Mouse (Mus musculus) cortical plate, adult 2 months (tissue): Measurements from ENCODE around the gene Spag17.

ENCODE experiments used
- CTCF ChIP-seq: fragments of 200-500 bp; IDR thresholded peaks from 2 replicates; pipeline ENCODE4 v1.5.1; 2011; ENCODE audit warnings: mild to moderate bottlenecking, control low read depth, low read length; ENCODE audit not compliant: insufficient read depth; ENCODE audit errors: extremely low read depth
- POLR2A ChIP-seq: fragments of 200-500 bp; IDR thresholded peaks from 2 replicates; pipeline ENCODE4 v1.6.1; 2011; ENCODE audit warnings: mild to moderate bottlenecking, low read length, control low read depth; ENCODE audit not compliant: insufficient read depth; ENCODE audit errors: extremely low read depth

DNA sequence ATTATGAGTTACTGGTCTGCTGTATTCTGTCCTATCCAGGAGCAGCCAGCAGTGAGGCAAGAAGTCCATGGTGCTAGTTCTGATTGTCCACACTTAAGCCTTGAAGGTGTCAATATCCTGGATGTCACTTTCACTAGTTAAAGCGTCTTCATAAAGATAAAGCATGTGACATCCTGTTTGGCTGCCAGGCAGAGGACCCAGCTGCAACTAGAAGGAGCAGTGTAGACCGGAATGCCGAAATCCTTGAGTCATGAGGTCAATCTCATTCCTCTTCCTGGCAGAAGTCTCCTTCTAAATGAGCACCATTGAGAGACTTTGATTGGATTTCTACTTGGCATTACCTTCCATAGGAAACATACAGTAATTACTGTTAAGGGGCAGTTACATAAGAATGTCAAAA lies 295.3 kb downstream of the Spag17 start:
- TF ChIP-seq CTCF (no peak), POLR2A (no peak)
